Mouse (Mus musculus): ENCODE measurements around the gene Ndufaf1. TPM values are rescaled to one million over a fixed set of nuclear protein-coding genes. Genes with fewer than 3 reads are reported as not detected.

Gene Ndufaf1
- polyA plus RNA-seq, 2 experiments from 2014 or later, result 29.4 to 37.0 TPM

GRCm38 (mm10) chr2:119617841-119618198, 44.8 kb downstream of the Ndufaf1 start:
- ATAC-seq, result no peak

GRCm38 (mm10) chr2:119607023-119607422, 55.6 kb downstream of the Ndufaf1 start:
- no peak for ATAC-seq

Other genes with a start within 250 kb of the Ndufaf1 start
- 1 to 10 TPM; 8.0 to 9.3 TPM for gene Ino80, start 185.1 kb downstream of the Ndufaf1 start, polyA plus RNA-seq (2017; shearing (Covaris generic))
- under 1 TPM in 1 of 2 experiments, not detected in 1; 0.16 TPM for gene Exd1, start 115.2 kb downstream of the Ndufaf1 start, polyA plus RNA-seq (2017; shearing (Covaris generic))
- 10 to 100 TPM; 75.5 to 85.2 TPM for gene Chp1, start 115.1 kb downstream of the Ndufaf1 start, polyA plus RNA-seq (2017; shearing (Covaris generic))
- gene Nusap1, start 44.5 kb downstream of the Ndufaf1 start, polyA plus RNA-seq (2017; shearing (Covaris generic)), result 10 to 100 TPM in 1 of 2 experiments, 1 to 10 TPM in 1; 7.6 to 15.0 TPM
- 1 to 10 TPM; 2.6 to 4.6 TPM for gene Oip5, start 44.4 kb downstream of the Ndufaf1 start, polyA plus RNA-seq (2017; shearing (Covaris generic))
- 10 to 100 TPM; 26.8 to 45.0 TPM for gene Rtf1, start 12.2 kb upstream of the Ndufaf1 start, polyA plus RNA-seq (2017; shearing (Covaris generic))
- under 1 TPM in 1 of 2 experiments, not detected in 1; 0.30 TPM for gene Itpka, start 79.5 kb upstream of the Ndufaf1 start, polyA plus RNA-seq (2017; shearing (Covaris generic))
- gene Ltk, start 97.6 kb upstream of the Ndufaf1 start, polyA plus RNA-seq (2017; shearing (Covaris generic)), result not detected
- gene Rpap1, start 124.7 kb upstream of the Ndufaf1 start, polyA plus RNA-seq (2017; shearing (Covaris generic)), result 10 to 100 TPM; 15.7 to 34.0 TPM
- gene Tyro3, start 134.9 kb upstream of the Ndufaf1 start, polyA plus RNA-seq (2017; shearing (Covaris generic)), result 1 to 10 TPM; 1.1 to 1.3 TPM
- gene Mga, start 234.4 kb upstream of the Ndufaf1 start, polyA plus RNA-seq (2017; shearing (Covaris generic)), result 10 to 100 TPM; 36.8 to 43.7 TPM

All from CD4-positive, CD25-positive, alpha-beta regulatory T cell, adult 4 months (primary cell).